Mouse (Mus musculus) ES-Bruce4 (cell line): ENCODE results near the gene Olfr1423.
"Not testable (repeated sequence)": the region's sequence is repeated elsewhere in the genome, so short reads cannot be mapped to it uniquely, and the experiment has no call there.

Source experiments
- EP300 ChIP-seq: IDR thresholded peaks from 2 replicates; pipeline ENCODE4 v1.6.1; 2011; ENCODE audit warnings: low read depth, low read length; ENCODE audit not compliant: insufficient read depth
- POLR2A ChIP-seq: IDR thresholded peaks from one replicate; pipeline ENCODE4 v1.8.1; 2011; ENCODE audit warnings: low read length; ENCODE audit not compliant: insufficient read depth

DNA sequence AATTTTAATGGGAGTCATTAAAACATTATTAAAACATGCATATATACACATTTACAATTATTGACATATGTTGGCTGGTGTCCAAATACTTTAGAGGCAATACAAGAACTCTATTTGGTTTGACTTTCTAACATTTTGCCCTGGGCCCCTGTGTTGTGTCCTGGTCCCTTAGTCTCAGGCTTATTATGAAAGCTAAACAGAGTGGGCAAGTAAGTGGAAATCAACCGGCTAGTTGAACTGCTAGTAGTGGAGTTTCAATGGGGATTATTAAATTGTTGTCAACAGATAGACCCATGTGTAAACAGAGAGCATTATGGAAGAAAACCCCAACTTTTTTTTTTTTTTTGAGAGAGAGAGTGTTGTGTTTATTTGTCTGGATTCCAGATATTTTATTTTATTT is 21.5 kb upstream of the Olfr1423 start, which contains the start of gene Olfr1424:
- not testable (repeated sequence) for TF ChIP-seq EP300, POLR2A
